Comparison of ENCODE assay signal across 12 mouse cellular contexts in genomic region chr16:95739522-95739921, GRCm38 (mm10). TPM values are rescaled to one million over a fixed set of nuclear protein-coding genes. Genes with fewer than 3 reads are reported as not detected.
DNase-seq lines count a peak whose midpoint lies in the region; ATAC-seq lines count a peak whose summit lies in the region.
"Had no signal": no experiment of that assay in that cellular context is flagged by ENCODE, and none has a peak within 500 bp of the region (broad histone marks: within the 10 kb centered on the region; RNA-seq: fewer than 3 reads in every experiment).

No protein-coding gene starts in this region.

- no peak overlapping the region for H3K4me3 ChIP-seq in hindbrain, embryonic 11.5 days (ENCODE audit: low read depth, low read length)
- H3K4me3 ChIP-seq in hindbrain, embryonic 14.5 days (replicated peaks; ENCODE audit: low read length) = no peak overlapping the region
- H3K4me3 ChIP-seq: limb, embryonic 12.5 days had no signal

- no peak overlapping the region for H3K4me2 ChIP-seq in hindbrain, embryonic 11.5 days (replicated peaks; ENCODE audit: low read depth, low read length)
- no peak overlapping the region for H3K4me2 ChIP-seq in hindbrain, embryonic 14.5 days (replicated peaks)
- H3K4me2 ChIP-seq: limb, embryonic 12.5 days had no signal

- H3K9me3 ChIP-seq in hindbrain, embryonic 11.5 days (ENCODE audit: control insufficient read depth, low read length) = no peaks in the 10 kb centered on the region
- H3K9me3 ChIP-seq in hindbrain, embryonic 14.5 days (ENCODE audit: control insufficient read depth, low read length) = no peaks in the 10 kb centered on the region
- H3K9me3 ChIP-seq: limb, embryonic 12.5 days had no signal

- no peaks in the 10 kb centered on the region for H3K4me1 ChIP-seq in hindbrain, embryonic 11.5 days (replicated peaks; ENCODE audit: control insufficient read depth, insufficient read depth, low read length)
- H3K4me1 ChIP-seq in hindbrain, embryonic 14.5 days (replicated peaks; ENCODE audit: control insufficient read depth, insufficient read depth, low read length) = no peaks in the 10 kb centered on the region

- no peaks in the 10 kb centered on the region for H3K36me3 ChIP-seq in hindbrain, embryonic 11.5 days (ENCODE audit: control insufficient read depth, insufficient read depth, low read length)
- H3K36me3 ChIP-seq in hindbrain, embryonic 14.5 days (replicated peaks; ENCODE audit: control insufficient read depth, insufficient read depth) = no peaks in the 10 kb centered on the region
- H3K36me3 ChIP-seq: limb, embryonic 12.5 days had no signal

- WGBS in hindbrain, embryonic 11.5 days = 64% methylated on average over 6 of the region's 6 CpGs
- WGBS in hindbrain, embryonic 14.5 days = 43% methylated on average over 6 of the region's 6 CpGs

- H3K27me3 ChIP-seq in hindbrain, embryonic 11.5 days (ENCODE audit: control insufficient read depth, insufficient read depth, low read length) = no peaks in the 10 kb centered on the region
- H3K27me3 ChIP-seq in hindbrain, embryonic 14.5 days (ENCODE audit: control insufficient read depth, insufficient read depth, low read length) = no peaks in the 10 kb centered on the region
- H3K27me3 ChIP-seq: limb, embryonic 12.5 days had no signal

- peak; percentile 36 for DNase-seq in hindbrain, embryonic 11.5 days (ENCODE audit: low spot score)
- no peak for DNase-seq in hindbrain, embryonic 14.5 days (ENCODE audit: low spot score)
- peak; percentile 38 for DNase-seq in embryo, embryonic 10.5 days (ENCODE audit: low spot score)
- DNase-seq in layer of hippocampus, postnatal 14 days (ENCODE audit: low spot score in 2 of 2) = peak; percentile 40 to 59
- peak; percentile 23 for DNase-seq in retina, embryonic 14.5 days (ENCODE audit: low spot score)
- DNase-seq in kidney, postnatal 10 days = no peak
- no peak for DNase-seq in kidney, adult 9 months
- no peak for DNase-seq in gastrocnemius, postnatal 10 days
- DNase-seq: adrenal gland, adult 2 months; kidney, adult 11 months; thymus, postnatal 36 days had no signal

- no peak overlapping the region for H3K27ac ChIP-seq in hindbrain, embryonic 11.5 days (ENCODE audit: low read depth, low read length)
- no peak overlapping the region for H3K27ac ChIP-seq in hindbrain, embryonic 14.5 days
- H3K27ac ChIP-seq: limb, embryonic 12.5 days had no signal

- no peak overlapping the region for H3K9ac ChIP-seq in hindbrain, embryonic 11.5 days (ENCODE audit: low read depth, low read length)
- no peak overlapping the region for H3K9ac ChIP-seq in hindbrain, embryonic 14.5 days
- H3K9ac ChIP-seq: limb, embryonic 12.5 days had no signal

- ATAC-seq in hindbrain, embryonic 11.5 days (ENCODE audit: low FRiP score) = no peak
- no peak for ATAC-seq in hindbrain, embryonic 14.5 days (ENCODE audit: low FRiP score)

RNA-seq across cellular contexts. Expression of gene Ets2, which starts 37.6 kb away (rescaled TPM):
- polyA plus RNA-seq in hindbrain, embryonic 11.5 days (2014; fragmentation: Nextera tagmentation; extraction: Ambion mirVana) = 17.6 and 25.0 TPM in 2 replicates
- polyA plus RNA-seq in hindbrain, embryonic 14.5 days (2014; fragmentation: Nextera tagmentation; extraction: Ambion mirVana) = 20.6 and 23.7 TPM in 2 replicates
- total RNA-seq in layer of hippocampus, postnatal 14 days (2021) = 10 to 100 TPM; 42.9 to 49.5 TPM
- 10 to 100 TPM; 57.8 to 65.1 TPM for total RNA-seq in gastrocnemius, postnatal 10 days (2021)

Comparison
In these comparisons a context has a peak if more than half of its experiments do, and no peak if none do; other contexts are left out.
1. DNase-seq: peak in hindbrain, embryonic 11.5 days (single experiment), embryo, embryonic 10.5 days (single experiment), layer of hippocampus, postnatal 14 days (2 of 2) and retina, embryonic 14.5 days (single experiment); none in hindbrain, embryonic 14.5 days (single experiment), kidney, postnatal 10 days (single experiment), kidney, adult 9 months (single experiment) and gastrocnemius, postnatal 10 days (single experiment).